Mouse (Mus musculus) Patski (cell line): ENCODE data around the gene Rab3c. TPM values are rescaled to one million over a fixed set of nuclear protein-coding genes. Genes with fewer than 3 reads are reported as not detected.

ENCODE experiments used
- ATAC-seq: fragments of 100-300 bp; one replicate; pipeline ENCODE4 v1.8.0; 2021
- CTCF ChIA-PET: fragments of 350-600 bp; sonication (Branson Sonifier 250); formaldehyde crosslinking; loops from one replicate; lab custom pipeline; 2022; ENCODE audit warnings: inconsistent platforms; lab: Charles Lee
- POLR2A ChIA-PET: fragments of 350-600 bp; sonication (Branson Sonifier 250); formaldehyde crosslinking; loops from one replicate; lab custom pipeline; 2022; ENCODE audit warnings: antibody characterized with exemption, inconsistent platforms; lab: Charles Lee
- DNase-seq: peaks from one replicate; pipeline ENCODE4 v3.0.0-alpha.2; 2011; ENCODE audit warnings: low read depth, low spot score
- H3K27me3 ChIP-seq: fragments of 371-371 bp; one replicate; pipeline ENCODE4 v1.5.1; 2021
- CTCF ChIP-seq: fragments of 100-300 bp; IDR thresholded peaks from one replicate; pipeline ENCODE4 v1.5.1; 2021
- in situ Hi-C: fragments of 300-500 bp; cut with MboI; formaldehyde crosslinking; loops from 3 replicates; pipeline ENCODE4 v1.11.1; 2018; ENCODE audit warnings: low pct_unique_long_range_greater_than_20kb, mixed read lengths
- polyA plus RNA-seq: library from polyadenylated mRNA; unstranded; gene quantifications from one replicate; pipeline ENCODE4 v1.2.3, GENCODE M21; 2021

Rab3c gene
- polyA plus RNA-seq, 1 experiment from 2014 or later = not detected

DNA sequence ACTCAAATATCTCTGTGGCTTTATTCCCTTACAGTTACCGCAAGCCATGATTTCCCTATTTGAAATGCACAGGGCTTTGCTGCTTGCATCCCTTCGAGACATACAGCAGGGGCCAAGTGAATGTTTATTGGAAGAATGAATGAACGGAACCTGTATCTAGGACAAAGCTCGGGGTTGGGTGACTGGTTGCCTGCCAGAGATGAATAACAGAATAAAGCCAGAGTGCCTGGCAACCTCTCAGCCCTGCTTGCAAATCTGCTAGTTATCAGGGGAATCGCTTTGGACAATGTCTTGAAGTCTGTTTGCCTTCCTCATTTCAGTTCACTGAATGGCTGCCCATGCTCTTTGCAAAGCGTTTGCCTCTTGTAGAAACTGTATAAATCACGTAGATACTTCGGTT is 135.8 kb downstream of the Rab3c start:
- in situ Hi-C loops = no loop called here
- CTCF ChIA-PET = no interaction called here

DNA sequence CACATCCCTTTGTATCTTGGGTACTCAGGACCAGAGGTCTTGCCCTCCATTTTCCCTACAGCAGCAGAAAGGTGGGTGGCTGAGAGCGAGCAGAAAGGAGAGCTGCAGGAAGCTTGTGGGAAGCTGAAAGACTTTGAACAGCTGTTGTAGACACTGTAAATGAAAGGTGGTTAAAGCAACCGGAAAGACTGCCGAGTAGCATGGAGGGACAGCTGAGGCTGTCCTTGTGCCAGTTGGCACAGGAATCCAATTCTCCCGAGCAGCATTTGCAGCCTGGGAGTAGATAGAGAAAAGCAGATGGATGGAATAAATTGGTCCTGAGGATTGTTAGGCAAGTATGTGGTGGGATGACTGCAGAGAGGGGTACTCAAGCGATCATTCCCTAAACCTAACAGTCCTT is 141.5 kb downstream of the Rab3c start:
- DNase-seq = no peak
- CTCF ChIA-PET = no interaction called here

More for the DNA sequence above, 135.8 kb downstream of the Rab3c start:
- DNase-seq (no peak), ATAC-seq (no peak)
- H3K27me3 ChIP-seq = peaks cover 25% of the 10 kb centered on the region
- POLR2A ChIA-PET = no interaction called here
- no peak for TF ChIP-seq CTCF

DNA sequence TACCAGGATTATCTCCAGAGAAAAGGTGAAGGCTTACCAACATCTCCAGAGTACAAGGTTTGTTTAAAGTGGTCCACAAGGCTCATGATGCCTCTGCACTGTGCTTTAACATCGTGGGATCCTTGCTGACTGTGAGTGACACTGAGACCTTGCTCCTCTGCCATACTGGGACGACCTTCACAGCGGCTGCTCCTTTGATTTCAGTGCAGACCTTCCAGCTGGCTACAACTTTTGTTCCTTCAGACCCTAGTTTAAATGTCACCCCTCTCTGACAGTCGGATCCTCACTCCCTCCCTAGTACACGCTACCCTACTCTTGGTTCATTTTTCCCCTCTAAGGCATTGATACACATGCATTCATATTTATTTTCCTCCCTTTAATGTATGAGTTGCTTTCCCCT is 142.2 kb downstream of the Rab3c start:
- peaks cover 4% of the 10 kb centered on the region for H3K27me3 ChIP-seq
- ATAC-seq (no peak), DNase-seq (no peak)
- in situ Hi-C loops = no loop called here
- ChIA-PET POLR2A (no interaction called here), CTCF (no interaction called here)
- TF ChIP-seq CTCF = no peak

More for the DNA sequence above, 141.5 kb downstream of the Rab3c start:
- TF ChIP-seq CTCF = no peak
- POLR2A ChIA-PET = no interaction called here
- ATAC-seq = no peak
- H3K27me3 ChIP-seq = peaks cover 4% of the 10 kb centered on the region
- in situ Hi-C loops = no loop called here

DNA sequence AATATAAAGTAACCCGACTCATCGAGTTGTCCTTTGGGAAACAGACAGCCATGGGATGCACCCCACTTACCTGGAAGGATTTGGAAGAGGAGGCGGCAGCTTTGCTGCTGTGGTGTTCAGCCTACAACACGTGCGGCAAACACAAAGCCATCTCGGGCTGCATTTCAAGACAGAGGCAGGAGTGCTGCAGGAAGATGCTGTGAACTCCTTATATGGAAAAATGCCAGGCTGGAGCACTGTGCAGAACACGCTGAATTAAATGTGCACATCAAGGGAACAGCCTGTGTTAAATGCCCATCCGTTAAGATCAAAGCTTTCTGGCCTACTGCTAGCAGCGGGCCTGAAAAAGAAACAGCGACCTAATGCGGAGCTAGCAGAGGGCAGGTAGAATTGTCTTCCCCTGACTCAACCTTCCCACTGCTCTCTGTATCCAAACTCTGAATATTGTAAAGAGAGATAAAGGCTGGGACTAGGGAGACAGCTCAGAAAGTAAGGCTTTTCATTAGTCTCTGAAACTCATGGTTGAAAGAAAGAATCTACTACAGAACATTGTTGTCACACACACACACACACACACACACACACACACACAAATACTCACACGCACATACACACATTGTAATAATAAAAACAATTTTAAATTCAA is 153.1 kb downstream of the Rab3c start:
- TF ChIP-seq CTCF = no peak
- no peak for DNase-seq
- POLR2A ChIA-PET = no interaction called here
- in situ Hi-C loops = no loop called here
- H3K27me3 ChIP-seq = peaks cover 10% of the 10 kb centered on the region
- CTCF ChIA-PET = no interaction called here
- no peak for ATAC-seq

DNA sequence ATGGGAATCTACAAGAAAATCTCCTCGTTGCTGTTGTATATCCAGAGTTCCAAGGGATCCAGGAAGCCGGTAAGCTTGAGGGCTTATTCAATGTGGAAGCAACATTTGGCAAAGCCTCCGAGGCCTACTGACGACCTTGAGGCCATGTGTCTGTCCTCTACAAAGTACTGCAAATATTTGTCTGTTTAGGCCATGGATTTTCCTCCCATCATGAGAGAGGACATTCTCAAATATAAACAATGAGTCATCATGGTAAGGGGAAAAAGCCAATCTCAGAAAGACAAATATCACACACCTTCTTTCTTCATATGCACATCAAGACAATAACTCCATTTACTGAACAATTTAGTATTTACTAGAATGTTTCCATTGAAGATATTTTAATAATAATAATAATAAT is 158.0 kb downstream of the Rab3c start:
- peaks cover 7% of the 10 kb centered on the region for H3K27me3 ChIP-seq
- ChIA-PET POLR2A (no interaction called here), CTCF (no interaction called here)
- TF ChIP-seq CTCF = no peak
- DNase-seq (no peak), ATAC-seq (no peak)
- in situ Hi-C loops = no loop called here

DNA sequence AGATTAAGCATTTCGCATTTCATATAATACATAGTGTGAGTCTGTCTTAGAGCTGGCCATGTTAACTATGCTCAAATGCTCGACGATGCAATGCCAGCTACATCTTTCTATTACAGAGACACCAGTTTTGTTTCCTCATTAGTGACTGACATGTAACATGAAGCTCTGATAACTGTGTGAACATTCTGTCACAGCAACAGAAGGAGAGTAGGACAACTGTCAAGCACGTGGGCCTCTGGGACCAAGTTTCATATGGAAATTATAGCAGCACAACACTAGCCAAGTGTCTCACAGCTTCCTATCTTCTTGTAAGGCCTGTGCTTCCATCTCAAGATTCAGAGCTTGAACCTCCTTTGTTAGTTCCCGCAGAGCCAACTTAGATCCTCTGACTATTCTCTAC is 163.9 kb downstream of the Rab3c start:
- in situ Hi-C loops = no loop called here
- ChIA-PET POLR2A (no interaction called here), CTCF (no interaction called here)
- H3K27me3 ChIP-seq = peaks cover 15% of the 10 kb centered on the region
- DNase-seq = no peak
- no peak for ATAC-seq
- no peak for TF ChIP-seq CTCF

DNA sequence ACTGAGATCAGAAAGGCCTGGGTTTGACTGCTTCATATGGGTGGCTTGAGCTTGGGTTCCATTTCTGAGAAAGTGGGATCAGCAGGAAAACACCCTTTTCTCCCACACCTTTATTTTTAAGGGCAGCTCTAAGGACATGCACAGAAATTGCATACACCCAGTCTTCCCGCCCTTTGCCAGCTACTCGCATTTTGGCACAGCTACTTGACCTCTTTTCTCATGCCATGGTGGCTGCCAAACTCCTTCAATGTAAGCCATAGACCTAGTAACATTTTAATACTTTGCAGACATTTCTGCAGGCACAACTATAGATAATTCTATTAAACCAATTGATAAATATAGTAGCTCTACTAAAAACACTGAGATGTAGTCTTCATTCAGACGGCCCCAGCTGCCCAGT is 164.5 kb downstream of the Rab3c start:
- ChIA-PET POLR2A (no interaction called here), CTCF (no interaction called here)

DNA sequence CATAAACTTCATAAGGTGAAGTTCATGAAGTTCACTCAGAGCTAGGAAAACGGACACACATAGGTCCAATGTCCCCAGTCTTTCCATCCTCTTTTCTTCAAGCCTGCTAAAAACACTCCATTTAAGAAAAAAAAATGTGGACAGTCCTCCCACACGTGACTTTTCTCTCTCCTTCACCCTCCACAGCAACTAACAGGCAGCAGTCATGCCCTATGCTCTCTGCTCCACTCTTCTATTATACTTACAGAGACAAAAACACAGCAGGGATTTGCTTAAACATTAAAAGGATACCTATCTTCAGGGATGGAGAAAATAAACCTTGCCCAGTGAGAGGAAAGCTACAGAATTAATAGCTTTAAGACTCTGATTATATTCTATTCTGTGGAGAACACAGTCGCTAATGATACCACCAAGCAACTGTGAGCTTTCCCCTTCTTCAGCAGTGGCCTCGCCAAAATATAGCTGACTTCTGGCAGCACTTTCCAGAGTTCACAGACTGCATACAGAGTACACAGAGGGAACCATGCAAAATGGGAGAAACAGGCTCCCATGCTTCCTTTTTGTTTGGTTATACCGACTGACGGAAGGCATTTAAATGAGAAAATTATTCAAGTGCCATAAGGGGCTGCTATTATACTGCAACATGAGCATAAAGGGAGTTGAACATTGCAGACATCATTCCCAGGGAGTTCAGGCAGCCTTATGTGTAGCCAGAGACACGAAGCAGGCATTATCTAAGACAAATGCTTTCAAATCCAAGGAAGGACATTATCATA is 165.7 kb downstream of the Rab3c start:
- in situ Hi-C loops = no loop called here
- ChIA-PET POLR2A (no interaction called here), CTCF (no interaction called here)
- no peak for ATAC-seq
- peaks cover 15% of the 10 kb centered on the region for H3K27me3 ChIP-seq
- TF ChIP-seq CTCF = no peak
- no peak for DNase-seq

More for the DNA sequence above, 164.5 kb downstream of the Rab3c start:
- H3K27me3 ChIP-seq = peaks cover 15% of the 10 kb centered on the region
- in situ Hi-C loops = no loop called here
- DNase-seq (no peak), ATAC-seq (no peak)
- TF ChIP-seq CTCF = no peak

DNA sequence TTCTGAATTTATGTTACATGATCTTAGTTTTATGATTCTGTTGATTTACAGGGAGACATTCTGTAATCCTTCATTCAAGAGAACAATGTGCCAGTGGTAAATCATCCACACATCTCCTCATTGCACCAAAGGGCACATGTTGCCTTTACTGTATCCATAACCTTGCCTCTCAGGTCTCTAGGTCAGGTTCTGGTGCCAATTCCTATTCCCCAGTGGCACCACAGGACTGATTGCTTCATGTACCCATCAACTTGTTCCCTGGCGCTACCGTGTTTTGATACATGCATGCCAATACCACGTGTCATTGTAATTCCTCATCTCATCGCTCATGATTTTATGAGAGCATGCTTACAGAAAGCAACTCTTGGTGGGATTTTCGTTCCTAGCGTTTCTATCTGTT is 167.1 kb downstream of the Rab3c start:
- TF ChIP-seq CTCF = no peak
- ChIA-PET CTCF (no interaction called here), POLR2A (no interaction called here)
- ATAC-seq (no peak), DNase-seq (no peak)
- H3K27me3 ChIP-seq = peaks cover 15% of the 10 kb centered on the region
- in situ Hi-C loops = no loop called here

DNA sequence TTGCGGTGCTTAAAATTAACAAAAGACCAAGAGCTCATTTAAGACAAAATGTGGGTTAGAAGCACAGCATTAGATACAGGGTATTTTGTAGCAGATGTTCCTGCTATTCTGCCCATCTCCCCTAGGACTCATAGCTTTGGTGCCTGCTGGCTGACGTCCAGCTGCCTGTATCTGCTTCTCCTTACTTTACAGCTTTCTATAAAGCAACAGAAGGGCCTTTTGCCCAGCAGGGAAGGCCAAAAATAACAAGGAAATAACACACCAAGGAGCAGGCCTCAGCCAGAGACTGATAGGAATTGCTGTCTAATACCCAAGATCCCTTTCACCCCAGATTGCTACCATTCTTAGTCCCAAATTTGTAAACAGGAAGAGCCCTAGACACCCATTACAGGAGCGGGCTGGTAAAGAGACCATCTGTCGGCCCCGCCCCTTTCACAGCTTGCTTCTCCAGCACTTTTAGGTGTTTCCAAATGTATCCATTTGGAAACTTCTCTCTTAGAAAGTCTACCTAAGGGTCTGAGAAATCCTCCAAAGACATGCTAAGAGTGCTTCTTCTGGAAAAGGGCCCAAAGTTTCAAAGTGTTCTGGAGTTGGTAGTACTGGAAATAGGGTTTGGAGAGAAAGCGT is 183.3 kb downstream of the Rab3c start:
- POLR2A ChIA-PET = no interaction called here
- no peak for TF ChIP-seq CTCF
- no peaks in the 10 kb centered on the region for H3K27me3 ChIP-seq
- in situ Hi-C loops = no loop called here
- no peak for DNase-seq
- CTCF ChIA-PET = no interaction called here
- ATAC-seq = no peak

DNA sequence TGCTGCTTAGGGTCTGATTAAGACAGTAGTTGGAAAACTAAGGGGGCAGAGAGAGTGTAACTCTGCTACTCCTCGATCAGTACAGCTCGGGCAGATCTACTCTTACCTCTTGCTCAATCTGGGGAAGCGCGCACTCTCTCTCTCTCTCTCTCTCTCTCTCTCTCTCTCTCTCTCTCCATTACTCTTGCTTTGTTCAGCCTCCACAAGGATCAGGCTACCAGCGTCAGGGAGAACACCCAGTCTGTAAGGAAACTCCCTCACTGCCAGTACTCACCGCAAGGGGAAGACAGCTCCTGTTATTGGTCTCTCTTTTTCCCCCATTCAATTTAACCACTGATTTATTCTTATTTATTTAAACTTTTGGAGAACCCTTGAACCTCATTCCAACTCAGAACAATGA is 185.8 kb downstream of the Rab3c start:
- ATAC-seq (no peak), DNase-seq (no peak)
- CTCF ChIA-PET = no interaction called here
- no peaks in the 10 kb centered on the region for H3K27me3 ChIP-seq
- POLR2A ChIA-PET = interaction anchor here (0.6 kb wide), 1 partner anchor 207 kb away, joined by 6 read pairs; no protein-coding TSS in a partner anchor
- TF ChIP-seq CTCF = no peak
- in situ Hi-C loops = no loop called here
